Mouse (Mus musculus): Measurements from ENCODE around the gene Gm10972. TPM values are rescaled to one million over a fixed set of nuclear protein-coding genes. Genes with fewer than 3 reads are reported as not detected.
"Not testable (repeated sequence)": the region's sequence is repeated elsewhere in the genome, so short reads cannot be mapped to it uniquely, and the experiment has no call there.

Gm10972 gene
- polyA plus RNA-seq, 1 experiment: not detected

- not testable (repeated sequence) for H3K4me3 ChIP-seq (replicated peaks); H3K36me3 ChIP-seq (replicated peaks; ENCODE audit: low read length); H3K27me3 ChIP-seq (replicated peaks); H3K4me1 ChIP-seq; H3K9me3 ChIP-seq
These were observed 22.3 kb downstream of the Gm10972 start for GRCm38 (mm10) chr3:94665060-94665802.

DNA sequence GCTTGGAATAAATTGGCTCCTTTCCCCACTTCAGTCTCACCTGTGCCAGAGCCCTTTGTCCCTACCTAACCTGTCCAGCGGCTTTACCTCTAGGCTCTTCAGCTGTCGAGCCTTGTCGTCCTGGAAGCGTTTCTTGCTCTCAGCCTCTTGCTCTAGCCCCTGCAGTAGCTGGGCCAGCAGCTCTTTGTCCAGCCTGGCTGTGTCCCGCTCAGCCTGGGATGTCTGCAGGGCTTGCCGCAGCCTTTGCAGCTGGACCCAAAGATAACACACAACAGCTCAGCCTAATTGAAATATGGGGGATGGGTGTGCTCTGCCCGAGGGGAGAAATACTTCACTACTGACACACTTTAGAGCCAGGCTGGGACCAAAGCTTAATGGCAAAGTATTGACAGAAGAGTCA is 23.0 kb downstream of the Gm10972 start:
- H3K27me3 ChIP-seq (replicated peaks); H3K4me3 ChIP-seq (replicated peaks); H3K9me3 ChIP-seq: not testable (repeated sequence)

GRCm38 (mm10) chr3:94675101-94675500 is 32.2 kb downstream of the Gm10972 start:
- H3K9me3 ChIP-seq; H3K4me1 ChIP-seq; H3K36me3 ChIP-seq (replicated peaks; ENCODE audit: low read length); H3K4me3 ChIP-seq (replicated peaks); H3K27me3 ChIP-seq (replicated peaks): not testable (repeated sequence)

More for the DNA sequence above, 23.0 kb downstream of the Gm10972 start:
- not testable (repeated sequence) for H3K36me3 ChIP-seq (replicated peaks; ENCODE audit: low read length); H3K4me1 ChIP-seq

- H3K9me3 ChIP-seq: no peaks in the 10 kb centered on the region
- no peak for TF ChIP-seq GATA1 (IDR thresholded peaks at IDR 0.05; ENCODE audit: borderline replicate concordance, low read length)
- no peak for TF ChIP-seq FLI1 (IDR thresholded peaks at IDR 0.05; ENCODE audit: low read length)
- no peaks in the 10 kb centered on the region for H3K36me3 ChIP-seq (replicated peaks; ENCODE audit: low read length)
- no peak overlapping the region for H3K4me3 ChIP-seq (replicated peaks)
- H3K27me3 ChIP-seq (replicated peaks): peaks cover 4% of the 10 kb centered on the region
- no peaks in the 10 kb centered on the region for H3K4me1 ChIP-seq
These were observed 36.5 kb downstream of the Gm10972 start for GRCm38 (mm10) chr3:94679351-94679841.

DNA sequence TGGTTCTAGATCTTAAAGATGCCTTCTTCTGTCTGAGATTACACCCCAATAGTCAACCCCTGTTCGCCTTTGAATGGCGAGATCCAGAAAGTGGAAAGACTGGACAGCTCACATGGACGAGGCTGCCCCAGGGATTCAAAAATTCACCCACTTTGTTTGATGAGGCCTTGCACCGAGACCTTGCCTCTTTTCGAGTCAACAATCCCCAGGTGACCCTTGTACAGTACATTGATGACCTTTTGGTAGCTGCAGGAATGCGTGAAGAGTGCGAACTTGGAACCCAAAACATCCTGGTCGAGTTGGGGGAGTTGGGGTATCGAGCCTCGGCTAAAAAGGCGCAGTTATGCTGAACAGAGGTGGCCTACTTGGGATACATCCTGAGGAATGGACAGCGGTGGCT is 37.1 kb downstream of the Gm10972 start:
- not testable (repeated sequence) for H3K36me3 ChIP-seq (replicated peaks; ENCODE audit: low read length); H3K9me3 ChIP-seq; H3K4me3 ChIP-seq (replicated peaks); H3K4me1 ChIP-seq; H3K27me3 ChIP-seq (replicated peaks)

DNA sequence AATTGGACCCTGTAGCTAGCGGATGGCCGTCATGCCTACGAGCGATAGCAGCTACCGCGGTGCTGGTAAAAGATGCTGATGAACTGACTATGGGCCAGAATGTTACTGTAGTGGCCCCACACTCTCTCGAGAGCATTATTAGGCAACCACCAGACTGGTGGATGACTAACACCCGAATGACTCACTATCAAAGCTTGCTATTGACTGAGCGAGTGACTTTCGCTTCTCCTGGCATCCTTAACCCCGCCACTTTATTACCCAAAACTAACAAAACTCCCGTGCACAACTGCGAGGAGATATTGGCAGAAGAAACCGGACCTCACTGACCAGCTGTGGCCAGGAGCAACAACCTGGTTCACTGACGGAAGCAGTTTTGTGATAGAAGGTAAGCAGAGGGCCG is 37.9 kb downstream of the Gm10972 start:
- Histone ChIP-seq H3K4me3 (replicated peaks) (no peak overlapping the region), H3K27me3 (replicated peaks) (peaks cover 4% of the 10 kb centered on the region), H3K36me3 (replicated peaks; ENCODE audit: low read length) (no peaks in the 10 kb centered on the region), H3K9me3 (no peaks in the 10 kb centered on the region), H3K4me1 (peaks cover 3% of the 10 kb centered on the region; the same call in 1 of the 2 replicates)
- TF ChIP-seq GATA1 (IDR thresholded peaks at IDR 0.05; ENCODE audit: borderline replicate concordance, low read length) (no peak), FLI1 (IDR thresholded peaks at IDR 0.05; ENCODE audit: low read length) (no peak)

DNA sequence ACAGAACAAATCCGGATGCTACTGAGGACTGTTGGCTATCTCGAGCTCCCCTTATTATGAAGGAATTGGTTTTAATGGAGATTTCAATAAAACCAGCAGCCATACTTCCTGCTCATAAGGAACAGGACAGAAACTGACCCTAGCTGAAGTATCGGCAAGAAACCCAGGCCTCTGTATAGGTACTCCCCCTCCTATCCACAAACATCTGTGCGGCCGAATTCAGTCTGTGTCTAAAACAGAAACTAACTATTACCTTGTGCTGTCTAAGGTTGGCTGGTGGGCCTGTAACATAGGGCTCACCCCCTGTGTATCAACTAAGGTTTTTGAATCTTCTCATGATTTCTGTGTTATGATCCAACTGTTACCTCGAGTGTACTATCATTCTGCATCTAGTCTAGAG is 40.7 kb downstream of the Gm10972 start:
- TF ChIP-seq GATA1 (IDR thresholded peaks at IDR 0.05; ENCODE audit: borderline replicate concordance, low read length) (no peak), FLI1 (IDR thresholded peaks at IDR 0.05; ENCODE audit: low read length) (no peak)
- Histone ChIP-seq H3K27me3 (replicated peaks) (peaks cover 4% of the 10 kb centered on the region), H3K4me1 (peaks cover 23% of the 10 kb centered on the region), H3K36me3 (replicated peaks; ENCODE audit: low read length) (no peaks in the 10 kb centered on the region), H3K9me3 (no peaks in the 10 kb centered on the region), H3K4me3 (replicated peaks) (no peak overlapping the region)

DNA sequence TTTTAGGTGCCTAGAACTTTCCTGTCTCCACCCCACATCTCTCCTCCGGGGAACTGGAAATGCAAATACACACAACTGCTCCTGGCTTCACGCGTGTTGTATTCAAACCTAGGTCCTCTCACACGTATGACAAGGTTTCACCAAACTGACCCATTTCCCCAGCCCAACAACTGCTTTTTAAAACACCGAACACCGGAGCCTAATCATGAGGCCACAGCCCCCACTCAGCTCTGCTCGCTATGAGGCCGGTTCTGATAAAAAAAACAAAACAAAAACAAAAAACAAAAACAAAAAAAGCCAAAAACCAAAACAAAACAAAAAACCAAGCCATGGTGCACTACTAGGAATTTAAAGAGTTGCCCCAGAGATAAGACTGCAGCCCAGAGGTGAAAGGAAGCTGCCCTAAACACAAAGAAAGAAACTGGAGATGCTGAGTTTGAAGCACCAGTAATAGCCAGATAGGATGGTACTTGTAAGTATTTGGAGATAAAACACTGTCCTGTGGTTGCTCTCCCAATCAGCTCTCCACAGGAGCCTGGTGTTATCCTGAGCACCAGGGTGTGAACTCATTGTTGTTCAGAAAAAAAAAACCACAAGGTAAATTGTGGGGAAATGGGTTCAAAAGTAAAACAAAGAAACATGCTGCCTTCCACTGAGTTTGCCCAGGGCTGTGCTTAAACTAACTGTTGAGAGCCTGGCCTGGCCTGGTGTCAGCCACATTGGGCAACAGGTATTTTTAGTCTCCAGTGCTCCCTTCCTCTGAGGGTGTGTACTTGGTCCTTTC is 43.3 kb downstream of the Gm10972 start:
- not testable (repeated sequence) for H3K4me3 ChIP-seq (replicated peaks); H3K27me3 ChIP-seq (replicated peaks); H3K36me3 ChIP-seq (replicated peaks; ENCODE audit: low read length); H3K9me3 ChIP-seq
- H3K4me1 ChIP-seq: peaks cover 23% of the 10 kb centered on the region

DNA sequence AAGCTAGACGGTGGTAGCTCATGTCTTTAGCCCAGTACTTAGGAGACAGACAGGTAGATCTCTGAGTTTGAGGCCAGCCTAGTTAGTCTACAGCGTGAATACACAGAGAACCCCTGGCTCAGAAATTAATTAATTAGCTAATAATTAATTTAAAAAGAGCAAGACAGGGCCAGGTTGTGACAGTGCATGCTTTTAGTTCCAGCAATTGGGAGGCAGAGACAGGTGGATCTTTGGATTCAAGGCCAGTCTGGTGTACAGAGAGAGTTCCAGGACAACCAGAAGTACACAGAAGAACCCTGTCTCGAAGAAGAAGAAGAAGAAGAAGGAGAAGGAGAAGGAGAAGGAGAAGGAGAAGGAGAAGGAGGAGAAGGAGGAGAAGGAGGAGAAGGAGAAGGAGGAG is 45.8 kb downstream of the Gm10972 start:
- H3K9me3 ChIP-seq; H3K27me3 ChIP-seq (replicated peaks); H3K36me3 ChIP-seq (replicated peaks; ENCODE audit: low read length); H3K4me3 ChIP-seq (replicated peaks): not testable (repeated sequence)
- peaks cover 30% of the 10 kb centered on the region for H3K4me1 ChIP-seq

DNA sequence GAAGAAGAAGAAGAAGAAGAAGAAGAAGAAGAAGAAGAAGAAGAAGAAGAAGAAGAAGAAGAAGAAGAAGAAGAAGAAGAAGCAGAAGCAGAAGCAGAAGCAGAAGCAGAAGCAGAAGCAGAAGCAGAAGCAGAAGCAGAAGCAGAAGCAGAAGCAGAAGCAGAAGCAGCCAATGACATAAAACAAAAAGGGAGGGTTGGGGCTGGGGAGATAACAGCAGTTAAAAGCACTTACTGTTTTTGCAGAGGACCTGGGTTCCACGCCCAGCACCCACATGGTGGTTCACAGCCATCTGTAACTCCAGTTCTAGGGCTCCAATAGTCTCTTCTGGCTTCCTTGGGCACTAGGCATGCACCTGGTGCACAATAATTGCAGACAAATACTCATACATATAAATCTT is 46.3 kb downstream of the Gm10972 start:
- H3K27me3 ChIP-seq (replicated peaks); H3K36me3 ChIP-seq (replicated peaks; ENCODE audit: low read length); H3K9me3 ChIP-seq; H3K4me3 ChIP-seq (replicated peaks): not testable (repeated sequence)
- H3K4me1 ChIP-seq: peaks cover 30% of the 10 kb centered on the region

- H3K4me1 ChIP-seq: peaks cover 30% of the 10 kb centered on the region
These were observed 47.2 kb downstream of the Gm10972 start for GRCm38 (mm10) chr3:94690162-94690561.

More at GRCm38 (mm10) chr3:94690162-94690561, 47.2 kb downstream of the Gm10972 start:
- not testable (repeated sequence) for H3K36me3 ChIP-seq (replicated peaks; ENCODE audit: low read length); H3K9me3 ChIP-seq; H3K4me3 ChIP-seq (replicated peaks); H3K27me3 ChIP-seq (replicated peaks)

Data from megakaryocyte, embryonic 14.5 days (primary cell).